In the genomic region with DNA sequence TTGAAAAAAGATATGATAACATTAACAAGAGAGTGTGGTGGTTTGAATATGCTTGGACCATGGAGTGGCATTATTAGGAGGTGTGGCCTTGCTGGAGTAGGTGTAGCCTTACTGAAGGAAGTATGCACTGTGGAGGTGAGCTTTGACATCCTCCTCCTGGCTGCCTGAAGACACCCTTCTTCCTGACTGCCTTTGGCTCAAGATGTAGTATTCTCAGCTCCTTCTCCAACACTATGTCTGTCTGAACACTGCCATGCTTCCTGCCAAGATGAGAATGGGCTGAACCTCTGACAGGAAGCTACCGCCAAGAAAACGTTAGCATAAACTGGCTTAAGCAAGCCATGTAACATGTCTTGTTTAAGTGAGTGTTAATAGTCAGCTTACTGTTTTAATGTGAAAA, we compare ENCODE assay signal across 18 mouse cellular contexts.
"Had no signal": no experiment of that assay in that cellular context is flagged by ENCODE, and none has a peak within 500 bp of the region (broad histone marks: within the 10 kb centered on the region; RNA-seq: fewer than 3 reads in every experiment).

No protein-coding gene starts in this region.

- H3K27ac ChIP-seq: liver, embryonic 12.5 days; liver, embryonic 14.5 days; midbrain, embryonic 10.5 days; midbrain, embryonic 12.5 days; neural tube, embryonic 13.5 days; neural tube, embryonic 15.5 days had no signal

- H3K4me1 ChIP-seq: liver, embryonic 12.5 days; midbrain, embryonic 10.5 days; midbrain, embryonic 12.5 days; neural tube, embryonic 13.5 days; neural tube, embryonic 15.5 days had no signal

- H3K9me3 ChIP-seq: liver, embryonic 12.5 days; midbrain, embryonic 10.5 days; midbrain, embryonic 12.5 days; neural tube, embryonic 13.5 days; neural tube, embryonic 15.5 days had no signal

- H3K27me3 ChIP-seq: liver, embryonic 12.5 days; midbrain, embryonic 12.5 days; neural tube, embryonic 13.5 days; neural tube, embryonic 15.5 days had no signal

- H3K36me3 ChIP-seq: liver, embryonic 12.5 days; midbrain, embryonic 10.5 days; midbrain, embryonic 12.5 days; neural tube, embryonic 13.5 days; neural tube, embryonic 15.5 days had no signal

- H3K4me2 ChIP-seq: liver, embryonic 12.5 days; midbrain, embryonic 12.5 days; neural tube, embryonic 13.5 days; neural tube, embryonic 15.5 days had no signal

- H3K9ac ChIP-seq: liver, embryonic 12.5 days; liver, embryonic 14.5 days; midbrain, embryonic 12.5 days; neural tube, embryonic 13.5 days; neural tube, embryonic 15.5 days had no signal

- ATAC-seq: liver, embryonic 12.5 days; midbrain, embryonic 16.5 days had no signal

- DNase-seq: lung, adult 18-20 months; midbrain, embryonic 14.5 days; retina, postnatal 1 day; right cerebral cortex, adult 18-20 months; right cerebral cortex, postnatal 25 days; right cerebral cortex, postnatal 4 days; spleen, adult 18-20 months; thymus, adult 18-20 months; thymus, postnatal 14 days; thymus, postnatal 36 days had no signal

- H3K4me3 ChIP-seq: liver, embryonic 12.5 days; midbrain, embryonic 10.5 days; midbrain, embryonic 12.5 days; myocyte; neural tube, embryonic 13.5 days; neural tube, embryonic 15.5 days had no signal
